Mouse (Mus musculus) heart, embryonic 16.5 days (tissue): ENCODE results near the gene Cyp46a1. TPM values are rescaled to one million over a fixed set of nuclear protein-coding genes. Genes with fewer than 3 reads are reported as not detected.

ENCODE experiments used
- ATAC-seq: fragments of 200-750 bp; cut with Nextera tagmentation; replicated peaks from 2 replicates; pipeline ENCODE4 v1.8.0; 2017; ENCODE audit warnings: moderate number of reproducible peaks; ENCODE audit not compliant: insufficient read depth, low FRiP score; ENCODE audit errors: extremely low read depth
- H3K27ac ChIP-seq: fragments of 300-500 bp; sonication (generic); 2 replicates; pipeline ENCODE4 v1.5.1; 2014; ENCODE audit warnings: mild to moderate bottlenecking, low read length, control low read depth, moderate library complexity
- H3K27me3 ChIP-seq: fragments of 300-500 bp; sonication (generic); 2 replicates; pipeline ENCODE4 v1.6.1; 2014; ENCODE audit warnings: low read length, mixed read lengths; ENCODE audit not compliant: control insufficient read depth, insufficient read depth
- H3K36me3 ChIP-seq: fragments of 300-500 bp; sonication (generic); 2 replicates; pipeline ENCODE4 v1.6.1; 2014; ENCODE audit not compliant: control insufficient read depth, insufficient read depth
- H3K4me1 ChIP-seq: fragments of 300-500 bp; sonication (generic); 2 replicates; pipeline ENCODE4 v1.6.1; 2014; ENCODE audit warnings: low read length, mixed read lengths; ENCODE audit not compliant: control insufficient read depth, insufficient read depth
- H3K4me2 ChIP-seq: fragments of 300-500 bp; sonication (generic); 2 replicates; pipeline ENCODE4 v1.6.1; 2014; ENCODE audit warnings: low read depth, mild to moderate bottlenecking, control low read depth, low read length
- H3K4me3 ChIP-seq: fragments of 300-500 bp; sonication (generic); 2 replicates; pipeline ENCODE4 v1.5.1; 2014; ENCODE audit warnings: mild to moderate bottlenecking, control low read depth, low read length
- H3K9ac ChIP-seq: fragments of 300-500 bp; sonication (generic); 2 replicates; pipeline ENCODE4 v1.6.1; 2014; ENCODE audit warnings: low read length, control low read depth
- H3K9me3 ChIP-seq: fragments of 300-500 bp; sonication (generic); replicated peaks from 2 replicates; pipeline ENCODE4 v1.6.1; 2016; ENCODE audit warnings: low read length; ENCODE audit not compliant: control insufficient read depth
- WGBS: fragments of 180-500 bp; shearing (Covaris S2); extraction: QIAGEN DNeasy Blood & Tissue Kit; methylation state at CpG from one replicate; pipeline ENCODE4 v1.1.7; 2014; 5-methylcytosine and 5-hydroxymethylcytosine counted together
- polyA plus RNA-seq: library from polyadenylated mRNA; unstranded; fragments of >200 nt; fragmentation: Nextera tagmentation; extraction: Ambion mirVana; gene quantifications from 2 replicates; pipeline ENCODE4 v1.2.1, GENCODE M21; 2015

The Cyp46a1 gene
- polyA plus RNA-seq, 1 experiment from 2014 or later = 4.9 TPM

DNA sequence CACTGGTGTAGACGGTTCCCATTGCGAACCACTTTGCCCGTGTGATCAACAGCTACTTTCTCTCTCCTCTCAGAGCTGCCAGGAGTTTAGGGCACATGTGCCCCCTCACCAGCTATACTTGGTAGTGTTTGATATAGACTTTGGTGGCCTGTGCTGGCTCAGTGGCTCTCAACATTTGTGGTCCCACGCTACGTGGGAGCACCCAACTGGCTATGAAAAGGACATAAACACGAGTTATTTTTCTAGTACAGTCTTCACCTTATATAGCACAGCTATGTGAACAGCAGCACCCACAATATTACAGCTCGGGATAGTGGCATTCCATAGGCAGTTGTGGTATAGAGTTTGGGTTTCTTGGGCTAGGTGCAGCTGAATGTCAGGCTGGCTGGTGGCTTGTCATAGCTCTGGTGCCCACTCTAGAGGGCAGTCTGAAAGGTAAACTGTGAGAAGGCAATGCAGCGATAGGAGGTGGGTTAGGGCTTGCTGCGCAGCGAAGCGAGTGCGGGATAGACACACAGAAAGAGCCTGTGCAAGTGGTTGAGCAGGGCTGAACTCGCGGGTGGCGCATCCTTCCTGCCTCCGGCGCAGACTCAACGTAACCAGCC, 16.3 kb upstream of the Cyp46a1 start:
- ATAC-seq = no peak
- H3K9ac ChIP-seq = no peak overlapping the region
- peaks cover 2% of the 10 kb centered on the region for H3K4me1 ChIP-seq
- no peak overlapping the region for H3K27ac ChIP-seq
- 22% methylated on average over 18 of the region's 18 CpGs for WGBS
- H3K4me2 ChIP-seq = peak overlapping the region; percentile 48
- H3K27me3 ChIP-seq = peaks cover 40% of the 10 kb centered on the region
- H3K9me3 ChIP-seq = no peaks in the 10 kb centered on the region
- H3K36me3 ChIP-seq = no peaks in the 10 kb centered on the region
- peak overlapping the region; percentile 31 for H3K4me3 ChIP-seq

DNA sequence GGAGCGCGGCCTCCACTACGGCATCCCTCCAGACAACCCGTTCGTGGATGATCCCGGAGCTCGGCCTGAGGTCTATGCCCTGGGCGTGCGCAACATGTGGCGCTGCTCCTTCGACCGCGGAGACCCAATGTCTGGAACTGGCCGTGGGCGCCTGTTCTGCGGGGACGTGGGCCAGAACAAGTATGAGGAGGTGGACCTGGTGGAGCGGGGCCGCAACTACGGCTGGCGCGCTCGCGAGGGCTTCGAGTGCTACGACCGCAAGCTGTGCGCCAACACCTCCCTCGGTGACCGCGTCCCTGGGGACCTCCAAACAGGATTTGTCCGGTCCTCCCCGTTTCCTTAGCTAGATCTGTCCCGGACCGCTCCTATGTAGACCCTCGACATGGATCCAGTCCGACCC, 15.7 kb upstream of the Cyp46a1 start:
- no peak overlapping the region for H3K9ac ChIP-seq

DNA sequence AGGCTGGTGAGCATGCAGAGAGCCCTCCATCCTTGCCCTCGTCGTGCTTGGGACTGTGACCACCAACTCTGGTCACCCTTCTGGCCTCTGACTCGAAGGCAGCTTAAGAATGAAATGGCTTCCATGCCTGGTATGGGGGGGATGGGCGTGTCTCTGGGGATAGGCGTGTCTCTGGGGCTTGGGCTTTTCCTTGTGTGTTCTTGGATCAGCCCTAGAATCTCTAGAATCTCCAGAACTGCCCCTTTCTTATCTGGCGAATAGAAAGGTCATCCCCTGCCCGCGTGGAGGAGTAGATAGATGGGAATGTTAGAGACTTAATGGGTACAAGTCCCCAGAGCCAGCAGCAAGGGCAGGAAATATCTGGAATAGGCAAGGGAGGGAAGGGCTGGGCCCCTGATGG, 14.1 kb upstream of the Cyp46a1 start:
- Histone ChIP-seq H3K4me3 (no peak overlapping the region), H3K4me1 (peaks cover 2% of the 10 kb centered on the region), H3K27ac (no peak overlapping the region), H3K9me3 (no peaks in the 10 kb centered on the region), H3K4me2 (no peak overlapping the region), H3K9ac (no peak overlapping the region), H3K27me3 (peaks cover 43% of the 10 kb centered on the region), H3K36me3 (no peaks in the 10 kb centered on the region)
- WGBS = 30% methylated on average over 8 of the region's 8 CpGs
- no peak for ATAC-seq

More for the DNA sequence above, 15.7 kb upstream of the Cyp46a1 start:
- H3K4me2 ChIP-seq = peak overlapping the region; percentile 48
- H3K36me3 ChIP-seq = no peaks in the 10 kb centered on the region
- peaks cover 2% of the 10 kb centered on the region for H3K4me1 ChIP-seq
- H3K27me3 ChIP-seq = peaks cover 40% of the 10 kb centered on the region
- 10% methylated on average over 36 of the region's 37 CpGs for WGBS
- peak overlapping the region; percentile 31 for H3K4me3 ChIP-seq
- no peak overlapping the region for H3K27ac ChIP-seq
- no peaks in the 10 kb centered on the region for H3K9me3 ChIP-seq
- no peak for ATAC-seq

DNA sequence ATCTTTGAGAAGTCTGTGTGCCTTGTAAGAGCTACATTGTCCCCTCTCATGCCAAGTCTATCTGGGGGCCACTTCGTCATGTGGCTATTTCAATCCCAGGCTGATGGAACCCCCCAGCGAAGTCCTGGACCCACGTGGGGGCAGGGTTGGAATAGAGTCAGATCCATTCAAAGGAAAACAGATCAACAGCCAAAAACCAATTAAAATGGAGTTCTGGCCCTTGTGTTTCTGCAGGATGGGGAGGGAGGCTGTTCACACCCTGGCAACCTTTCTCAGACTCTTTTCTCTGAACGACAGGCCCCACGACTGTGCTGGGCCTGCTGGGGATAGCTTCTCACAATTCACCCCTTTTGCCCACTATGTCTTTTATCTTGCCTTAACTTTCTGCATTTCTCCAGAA, 7.8 kb upstream of the Cyp46a1 start:
- Histone ChIP-seq H3K4me3 (no peak overlapping the region), H3K4me1 (peaks cover 10% of the 10 kb centered on the region), H3K9ac (no peak overlapping the region), H3K36me3 (no peaks in the 10 kb centered on the region), H3K4me2 (no peak overlapping the region), H3K9me3 (no peaks in the 10 kb centered on the region), H3K27ac (no peak overlapping the region), H3K27me3 (peaks cover 40% of the 10 kb centered on the region)
- 52% methylated on average over 5 of the region's 5 CpGs for WGBS
- ATAC-seq = no peak

DNA sequence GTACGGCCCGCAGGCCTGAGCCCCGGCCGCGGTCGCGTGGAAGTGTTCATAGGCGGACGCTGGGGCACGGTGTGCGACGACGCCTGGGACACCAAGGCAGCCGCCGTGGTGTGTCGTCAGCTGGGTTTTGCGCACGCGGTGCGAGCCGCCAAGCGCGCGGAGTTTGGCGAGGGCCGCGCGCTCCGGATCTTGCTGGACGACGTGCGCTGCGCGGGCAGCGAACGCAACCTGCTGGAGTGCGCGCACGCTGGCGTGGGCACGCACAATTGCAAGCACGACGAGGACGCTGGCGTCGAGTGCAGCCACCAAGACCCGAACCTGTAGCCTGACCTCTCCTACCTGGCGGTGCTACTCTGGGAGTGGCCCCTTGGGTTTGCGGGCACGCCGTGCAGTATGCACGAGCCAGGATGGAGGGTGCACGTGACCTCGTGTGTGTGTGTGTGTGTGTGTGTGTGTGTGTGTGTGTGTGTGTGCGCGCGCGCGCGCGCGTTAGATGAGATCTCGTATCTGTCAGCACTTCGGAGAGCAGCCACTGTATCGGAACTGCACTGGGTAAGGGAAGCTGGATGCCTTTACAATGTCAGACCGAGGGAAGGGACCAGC, 6.2 kb upstream of the Cyp46a1 start:
- H3K4me2 ChIP-seq = peak overlapping the region; percentile 80
- WGBS = 1% methylated on average over 66 of the region's 66 CpGs
- H3K4me1 ChIP-seq = peaks cover 12% of the 10 kb centered on the region
- H3K4me3 ChIP-seq = peak overlapping the region; percentile 49
- H3K9ac ChIP-seq = peak overlapping the region; percentile 55
- H3K27ac ChIP-seq = no peak overlapping the region
- no peaks in the 10 kb centered on the region for H3K9me3 ChIP-seq
- peak; percentile 14; the same call in 1 of the 2 replicates for ATAC-seq
- no peaks in the 10 kb centered on the region for H3K36me3 ChIP-seq
- H3K27me3 ChIP-seq = peaks cover 40% of the 10 kb centered on the region

DNA sequence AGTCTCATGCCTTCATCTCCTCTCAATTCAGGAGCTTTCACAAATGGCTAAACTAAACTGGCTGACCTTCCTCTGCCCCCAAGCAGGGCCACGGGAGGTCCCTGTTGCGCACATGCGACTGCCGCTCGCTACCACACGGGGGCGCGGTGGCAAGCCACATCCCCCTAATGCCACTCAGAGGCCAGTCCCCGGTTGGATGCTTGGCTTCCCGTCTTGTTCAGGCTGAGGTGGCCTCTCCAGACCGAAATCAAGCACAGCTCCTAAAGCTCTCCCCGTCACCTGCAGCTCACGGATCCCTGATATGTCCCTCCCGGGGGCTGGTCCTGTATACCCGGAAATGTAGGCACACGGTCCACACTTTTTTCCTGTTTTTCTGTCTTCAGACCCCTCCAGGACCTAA, 1.1 kb upstream of the Cyp46a1 start:
- Histone ChIP-seq H3K36me3 (no peaks in the 10 kb centered on the region), H3K9ac (peak overlapping the region; percentile 63), H3K4me3 (peak overlapping the region; percentile 79), H3K9me3 (no peaks in the 10 kb centered on the region), H3K4me1 (peaks cover 19% of the 10 kb centered on the region), H3K27me3 (peaks cover 32% of the 10 kb centered on the region), H3K4me2 (peak overlapping the region; percentile 100), H3K27ac (no peak overlapping the region)
- under 1% methylated on average over 16 of the region's 16 CpGs for WGBS
- ATAC-seq = peak; percentile 42

DNA sequence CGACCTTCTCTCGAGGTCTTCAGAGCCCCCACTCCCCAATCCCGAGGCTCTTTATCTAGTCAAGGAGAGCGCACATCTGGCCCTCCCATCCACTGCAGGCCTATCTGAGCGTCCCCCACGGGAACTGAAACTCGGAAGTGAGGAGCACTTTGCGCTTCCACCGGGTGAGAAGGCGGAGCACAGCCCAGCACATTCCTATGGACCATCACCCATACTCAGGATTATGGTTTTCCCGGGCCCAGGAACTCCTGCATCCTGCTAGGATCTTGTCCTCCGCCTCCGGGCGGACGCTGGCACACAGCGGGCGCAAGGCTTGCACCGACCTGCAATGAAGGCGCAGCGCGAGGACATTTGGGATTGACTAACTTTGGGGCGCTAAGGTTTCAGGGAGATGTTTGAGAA, 699 bp upstream of the Cyp46a1 start:
- H3K4me1 ChIP-seq = peaks cover 15% of the 10 kb centered on the region
- H3K27ac ChIP-seq = peak overlapping the region; percentile 68
- H3K9me3 ChIP-seq = no peaks in the 10 kb centered on the region
- H3K9ac ChIP-seq = peak overlapping the region; percentile 63
- H3K27me3 ChIP-seq = peaks cover 28% of the 10 kb centered on the region
- H3K4me3 ChIP-seq = peak overlapping the region; percentile 79
- WGBS = under 1% methylated on average over 22 of the region's 22 CpGs
- peak overlapping the region; percentile 100 for H3K4me2 ChIP-seq
- H3K36me3 ChIP-seq = no peaks in the 10 kb centered on the region
- ATAC-seq = peak; percentile 3; the same call in 1 of the 2 replicates

DNA sequence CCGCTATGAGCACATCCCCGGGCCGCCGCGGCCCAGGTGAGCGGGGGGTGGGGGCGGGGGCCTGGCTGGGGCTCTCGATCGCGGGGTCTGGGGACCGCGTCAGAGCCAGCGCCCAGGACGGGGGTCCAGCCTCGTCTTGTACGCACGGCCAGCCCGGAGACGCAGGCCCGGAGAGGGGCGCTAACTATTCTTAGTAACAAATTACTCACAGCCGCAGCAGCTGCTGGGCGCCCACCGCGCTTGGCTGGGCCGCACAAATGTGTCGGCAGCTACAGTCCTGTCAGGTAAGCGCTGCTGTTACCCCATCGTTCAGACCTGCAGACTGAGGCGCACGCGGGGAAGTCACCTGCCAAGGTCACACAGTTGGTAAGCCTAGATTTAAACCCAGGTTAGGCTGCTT, 348 bp downstream of the Cyp46a1 start:
- Histone ChIP-seq H3K36me3 (no peaks in the 10 kb centered on the region), H3K4me1 (peaks cover 14% of the 10 kb centered on the region), H3K27me3 (peaks cover 20% of the 10 kb centered on the region), H3K9ac (peak overlapping the region; percentile 79), H3K27ac (peak overlapping the region; percentile 56; the same call in 1 of the 2 replicates), H3K9me3 (no peaks in the 10 kb centered on the region), H3K4me3 (peak overlapping the region; percentile 79), H3K4me2 (peak overlapping the region; percentile 100)
- peak; percentile 4; the same call in 1 of the 2 replicates for ATAC-seq
- 2% methylated on average over 32 of the region's 32 CpGs for WGBS

DNA sequence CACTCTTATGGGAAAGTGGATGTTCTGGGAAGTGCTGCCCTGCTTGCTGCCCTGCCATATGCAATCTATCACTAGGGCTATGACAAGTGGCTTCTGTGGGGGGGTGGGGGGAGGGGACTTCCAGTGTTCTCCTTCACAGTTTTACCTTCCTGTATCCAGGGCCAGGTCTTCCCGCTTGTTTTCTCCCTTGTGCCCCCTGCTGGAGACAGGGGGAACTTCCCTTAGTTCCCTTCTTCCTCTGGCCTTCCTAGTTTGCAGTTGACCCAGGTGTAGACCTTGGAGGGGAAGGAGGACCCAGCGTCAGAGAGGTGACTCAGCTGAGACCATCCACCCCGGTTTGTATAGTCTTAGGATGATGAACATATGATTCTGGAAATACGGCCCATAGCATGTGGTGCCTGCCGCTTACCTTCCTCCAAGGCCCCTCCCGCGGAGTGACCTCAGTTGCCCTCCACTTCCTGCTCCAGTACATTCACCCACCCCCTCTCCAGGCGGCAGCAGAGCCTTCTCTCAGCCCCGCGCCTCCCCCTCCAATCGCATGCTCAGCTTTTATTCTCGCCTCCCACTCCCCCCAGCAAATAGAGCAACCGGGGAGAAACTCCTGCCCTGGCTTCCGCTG, 4.5 kb downstream of the Cyp46a1 start:
- Histone ChIP-seq H3K4me1 (peaks cover 6% of the 10 kb centered on the region), H3K4me2 (no peak overlapping the region), H3K4me3 (no peak overlapping the region), H3K27ac (no peak overlapping the region), H3K36me3 (no peaks in the 10 kb centered on the region), H3K27me3 (peaks cover 22% of the 10 kb centered on the region), H3K9me3 (no peaks in the 10 kb centered on the region), H3K9ac (no peak overlapping the region)
- ATAC-seq = no peak
- WGBS = 20% methylated on average over 14 of the region's 14 CpGs
